Mouse (Mus musculus): ENCODE measurements around the gene 1700020L24Rik. TPM values are rescaled to one million over a fixed set of nuclear protein-coding genes. Genes with fewer than 3 reads are reported as not detected.

1700020L24Rik gene
- polyA plus RNA-seq, 1 experiment from 2014 or later = 0.68 TPM

DNA sequence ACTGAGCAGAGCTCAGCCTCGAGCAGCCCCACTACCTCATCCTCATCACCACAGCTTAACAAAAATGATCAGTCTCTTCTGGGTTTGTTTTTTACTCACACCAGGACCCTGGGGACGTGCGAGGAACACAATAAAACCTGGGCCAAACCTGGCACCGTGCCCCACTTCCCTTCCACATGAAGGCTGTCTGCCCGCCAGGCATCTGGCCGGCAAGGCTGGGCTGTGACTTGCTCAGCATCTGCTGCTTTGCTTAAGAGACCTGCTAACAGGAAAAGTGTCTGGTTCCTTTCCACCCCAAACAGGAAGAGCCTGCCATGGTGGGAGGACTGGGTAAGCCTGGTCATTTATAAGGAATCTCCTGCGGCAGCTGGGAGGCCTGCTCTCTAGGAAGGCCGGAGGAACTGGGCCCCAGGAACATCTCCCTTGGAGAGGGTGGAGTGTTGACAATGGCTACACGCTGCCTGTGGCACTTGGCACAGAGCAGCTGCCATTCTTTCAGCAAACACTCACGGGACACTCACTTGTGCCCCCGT is 29.7 kb downstream of the 1700020L24Rik start:
- Histone ChIP-seq H3K4me1 (replicated peaks; ENCODE audit: control insufficient read depth, insufficient read depth) (0 out of 2 replicates have a peak, but pooled peaks cover 3% of the 10 kb centered on the region), H3K27me3 (ENCODE audit: control insufficient read depth, insufficient read depth, low read length) (no peaks in the 10 kb centered on the region), H3K4me3 (ENCODE audit: low read depth, low read length) (no peak overlapping the region), H3K36me3 (ENCODE audit: control insufficient read depth, insufficient read depth, low read length) (no peaks in the 10 kb centered on the region), H3K27ac (replicated peaks) (peak overlapping the region; percentile 24; the same call in 1 of the 2 replicates), H3K4me2 (replicated peaks; ENCODE audit: low read depth) (no peak overlapping the region), H3K9ac (ENCODE audit: low read length) (no peak overlapping the region), H3K9me3 (ENCODE audit: control insufficient read depth, low read length) (no peaks in the 10 kb centered on the region)
- TF ChIP-seq EP300 (optimal IDR thresholded peaks at IDR 0.05) (no peak), CTCF (IDR thresholded peaks at IDR 0.05; ENCODE audit: low read depth) (no peak)
- ATAC-seq (ENCODE audit: low FRiP score, low TSS enrichment) = peak; percentile 28; the same call in 1 of the 2 replicates
- WGBS = 39% methylated on average over 11 of the region's 11 CpGs
- no peak for DNase-seq (ENCODE audit: low spot score)

DNA sequence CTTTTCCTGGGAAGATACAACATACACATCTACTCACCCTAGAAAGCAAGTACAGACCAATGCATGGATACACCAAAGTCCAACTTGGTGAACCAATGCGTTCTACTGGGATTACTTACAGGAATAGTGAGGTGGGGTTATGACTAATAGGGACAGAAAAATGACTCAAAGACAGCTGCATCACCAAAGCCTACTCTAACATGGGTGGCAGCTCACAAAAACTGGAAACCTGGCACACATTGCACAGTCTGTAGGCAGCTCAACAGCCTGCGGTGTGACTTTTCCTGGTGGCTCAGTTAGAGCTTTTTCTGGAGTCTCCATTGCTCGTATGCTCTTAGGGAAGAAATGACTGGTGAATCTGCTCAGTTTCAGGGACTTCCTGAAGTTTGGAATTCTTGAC is 31.3 kb downstream of the 1700020L24Rik start:
- TF ChIP-seq EP300 (optimal IDR thresholded peaks at IDR 0.05) = no peak
- no peak for TF ChIP-seq CTCF (IDR thresholded peaks at IDR 0.05; ENCODE audit: low read depth)
- whole genome bisulfite sequencing = 63% methylated on average over 3 of the region's 3 CpGs
- Histone ChIP-seq H3K4me2 (replicated peaks; ENCODE audit: low read depth) (no peak overlapping the region), H3K9ac (ENCODE audit: low read length) (no peak overlapping the region), H3K27ac (replicated peaks) (no peak overlapping the region), H3K9me3 (ENCODE audit: control insufficient read depth, low read length) (no peaks in the 10 kb centered on the region), H3K36me3 (ENCODE audit: control insufficient read depth, insufficient read depth, low read length) (no peaks in the 10 kb centered on the region), H3K4me3 (ENCODE audit: low read depth, low read length) (no peak overlapping the region), H3K4me1 (replicated peaks; ENCODE audit: control insufficient read depth, insufficient read depth) (no peaks in the 10 kb centered on the region), H3K27me3 (ENCODE audit: control insufficient read depth, insufficient read depth, low read length) (no peaks in the 10 kb centered on the region)
- DNase-seq (ENCODE audit: low spot score) (no peak), ATAC-seq (ENCODE audit: low FRiP score, low TSS enrichment) (no peak)

DNA sequence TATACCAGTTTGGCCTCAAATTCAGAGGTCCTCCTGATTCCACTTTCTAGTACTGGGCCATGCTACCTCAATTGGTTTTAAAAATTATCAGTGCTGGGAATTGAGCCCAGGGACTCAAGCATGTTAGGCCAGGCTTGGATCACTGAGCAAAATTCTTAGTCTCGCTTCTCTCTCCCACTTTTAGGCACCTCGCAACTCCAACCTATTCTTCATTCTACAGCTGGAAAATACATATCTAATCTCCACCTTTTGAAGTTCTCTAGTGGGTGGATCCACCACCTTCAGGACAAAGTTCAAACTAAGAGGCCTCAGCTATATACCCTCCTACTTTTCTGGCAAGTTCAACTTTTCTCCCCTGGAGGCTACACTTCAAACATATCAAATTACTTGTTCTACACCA is 34.3 kb downstream of the 1700020L24Rik start:
- Histone ChIP-seq H3K4me3 (ENCODE audit: low read depth, low read length) (no peak overlapping the region), H3K9ac (ENCODE audit: low read length) (no peak overlapping the region), H3K36me3 (ENCODE audit: control insufficient read depth, insufficient read depth, low read length) (no peaks in the 10 kb centered on the region), H3K4me2 (replicated peaks; ENCODE audit: low read depth) (peak overlapping the region; percentile 57), H3K27me3 (ENCODE audit: control insufficient read depth, insufficient read depth, low read length) (no peaks in the 10 kb centered on the region), H3K9me3 (ENCODE audit: control insufficient read depth, low read length) (no peaks in the 10 kb centered on the region), H3K27ac (replicated peaks) (peak overlapping the region; percentile 94), H3K4me1 (replicated peaks; ENCODE audit: control insufficient read depth, insufficient read depth) (peaks cover 5% of the 10 kb centered on the region)
- TF ChIP-seq CTCF (IDR thresholded peaks at IDR 0.05; ENCODE audit: low read depth) = no peak
- no peak for TF ChIP-seq EP300 (optimal IDR thresholded peaks at IDR 0.05)
- WGBS = 61% methylated on average over 2 of the region's 2 CpGs
- DNase-seq (ENCODE audit: low spot score) (no peak), ATAC-seq (ENCODE audit: low FRiP score, low TSS enrichment) (no peak)

DNA sequence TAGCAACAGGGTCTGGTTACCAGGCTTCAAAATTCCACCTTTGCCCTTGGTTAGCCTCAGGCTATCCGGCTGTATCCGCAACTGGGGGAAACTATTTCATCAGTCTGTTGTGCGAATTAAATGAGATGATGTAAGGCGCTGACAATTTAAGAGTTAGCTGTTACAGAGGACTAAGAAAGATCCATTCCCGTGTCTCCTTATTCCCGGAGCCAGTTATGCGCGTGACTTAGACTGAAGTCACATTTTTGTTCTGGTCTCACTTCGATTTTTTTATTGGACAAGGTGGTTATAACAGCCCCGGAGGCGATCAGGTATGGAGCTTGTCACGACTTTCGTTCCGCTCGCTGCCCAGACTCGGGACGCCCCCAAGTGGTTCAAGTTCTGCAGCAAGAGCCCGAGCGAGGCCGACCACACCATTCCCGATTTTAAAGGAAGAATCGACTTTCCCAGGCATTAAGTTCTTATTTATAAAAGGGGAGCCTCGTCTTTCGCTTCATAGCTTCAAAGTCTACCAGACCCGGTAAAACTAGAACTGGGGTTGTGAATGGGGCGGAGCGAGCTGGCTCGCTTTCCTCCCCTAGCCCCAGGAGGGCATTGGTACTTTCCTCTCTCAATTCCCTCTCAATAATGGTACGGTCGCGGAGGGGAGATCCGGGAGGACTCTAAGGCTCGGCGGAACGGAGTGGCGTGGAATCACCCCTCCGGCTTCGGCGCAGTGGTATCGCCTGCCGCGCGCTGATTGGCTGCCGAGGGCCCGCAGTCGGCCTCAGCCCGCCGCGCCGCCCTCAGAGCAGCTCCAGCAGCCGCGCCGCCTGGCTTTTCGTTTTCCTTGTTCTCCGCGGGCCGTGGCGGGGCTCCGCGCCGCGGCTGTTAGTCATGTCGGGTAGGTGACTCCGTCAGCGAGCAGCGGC is 35.1 kb downstream of the 1700020L24Rik start, which contains the start of gene Taf15:
TSS of gene Taf15 (plus strand) at position 763 of the 911 bp plus-strand sequence.
- Histone ChIP-seq H3K4me3 (ENCODE audit: low read depth, low read length) (peak within 1 kb of the TSS; percentile 91), H3K4me2 (replicated peaks; ENCODE audit: low read depth) (peak within 1 kb of the TSS; percentile 76), H3K9me3 (ENCODE audit: control insufficient read depth, low read length) (no peaks in the 10 kb centered on the region), H3K4me1 (replicated peaks; ENCODE audit: control insufficient read depth, insufficient read depth) (peaks cover 5% of the 10 kb centered on the region), H3K27me3 (ENCODE audit: control insufficient read depth, insufficient read depth, low read length) (no peaks in the 10 kb centered on the region), H3K27ac (replicated peaks) (peak within 1 kb of the TSS; percentile 94), H3K36me3 (ENCODE audit: control insufficient read depth, insufficient read depth, low read length) (no peaks in the 10 kb centered on the region), H3K9ac (ENCODE audit: low read length) (peak within 1 kb of the TSS; percentile 91)
- ATAC-seq (ENCODE audit: low FRiP score, low TSS enrichment) (peak; percentile 98), DNase-seq (ENCODE audit: low spot score) (peak; percentile 98)
- under 1% methylated on average over 66 of the region's 66 CpGs for WGBS
- TF ChIP-seq CTCF (IDR thresholded peaks at IDR 0.05; ENCODE audit: low read depth) (peak; percentile 86), EP300 (optimal IDR thresholded peaks at IDR 0.05) (peak; percentile 42)

DNA sequence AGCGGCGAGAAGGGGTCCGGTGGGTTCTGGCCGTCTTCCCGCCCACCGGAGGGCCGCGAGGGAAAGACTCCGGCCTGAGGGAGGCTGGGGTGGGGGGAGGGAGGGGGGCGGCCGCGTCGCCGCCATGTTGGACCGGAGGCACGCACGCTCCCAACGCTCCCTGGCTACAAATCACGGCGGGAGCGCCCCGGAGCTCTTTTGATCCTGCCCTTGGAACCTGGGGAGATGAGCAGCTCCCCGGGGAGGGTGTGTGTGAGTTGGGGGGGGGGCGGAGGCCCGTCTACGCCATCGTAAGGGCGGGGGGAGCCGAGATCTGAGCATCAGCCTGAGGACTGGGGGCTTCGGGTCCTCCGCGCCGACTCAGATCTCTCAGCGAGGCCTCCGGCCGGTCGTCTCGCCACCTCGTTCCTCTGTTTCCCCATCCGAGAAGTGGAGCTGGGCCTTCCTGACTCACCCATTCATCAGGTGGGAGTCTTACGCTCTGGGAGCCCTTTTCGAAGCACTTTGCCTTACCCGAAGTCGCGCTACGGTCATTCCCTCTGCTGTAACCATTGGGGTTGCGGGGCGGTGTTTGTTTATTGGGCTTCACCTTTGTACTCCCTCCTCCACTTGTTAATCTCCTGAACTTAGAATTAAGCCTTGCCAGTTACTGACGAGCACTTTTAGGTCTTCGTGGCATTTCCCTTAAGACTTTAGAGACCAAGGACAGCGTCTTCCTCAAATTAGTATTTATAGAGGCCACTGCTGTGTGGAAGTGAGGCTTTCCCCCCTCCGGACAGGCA is 35.9 kb downstream of the 1700020L24Rik start:
- peak overlapping the region; percentile 76 for H3K4me2 ChIP-seq (replicated peaks; ENCODE audit: low read depth)
- H3K27me3 ChIP-seq (ENCODE audit: control insufficient read depth, insufficient read depth, low read length) = no peaks in the 10 kb centered on the region
- H3K9me3 ChIP-seq (ENCODE audit: control insufficient read depth, low read length) = no peaks in the 10 kb centered on the region
- H3K36me3 ChIP-seq (ENCODE audit: control insufficient read depth, insufficient read depth, low read length) = no peaks in the 10 kb centered on the region
- TF ChIP-seq CTCF (IDR thresholded peaks at IDR 0.05; ENCODE audit: low read depth) (no peak), EP300 (optimal IDR thresholded peaks at IDR 0.05) (no peak)
- no peak for DNase-seq (ENCODE audit: low spot score)
- peak; percentile 79 for ATAC-seq (ENCODE audit: low FRiP score, low TSS enrichment)
- peak overlapping the region; percentile 91 for H3K4me3 ChIP-seq (ENCODE audit: low read depth, low read length)
- H3K9ac ChIP-seq (ENCODE audit: low read length) = peak overlapping the region; percentile 91
- 1% methylated on average over 46 of the region's 52 CpGs for WGBS
- H3K4me1 ChIP-seq (replicated peaks; ENCODE audit: control insufficient read depth, insufficient read depth) = peaks cover 5% of the 10 kb centered on the region
- H3K27ac ChIP-seq (replicated peaks) = peak overlapping the region; percentile 94

Other genes starting within 250 kb of the 1700020L24Rik start
- 0.22 and 0.31 TPM in 2 replicates for gene Slfn3, start 246.3 kb upstream of the 1700020L24Rik start, polyA plus RNA-seq (2015; fragmentation: Nextera tagmentation; extraction: Ambion mirVana)
- gene Slfn14, start 151.0 kb upstream of the 1700020L24Rik start, polyA plus RNA-seq (2015; fragmentation: Nextera tagmentation; extraction: Ambion mirVana) = 0.04 TPM in 2 replicates
- 20.0 and 21.5 TPM in 2 replicates for gene Ap2b1, start 138.7 kb upstream of the 1700020L24Rik start, polyA plus RNA-seq (2015; fragmentation: Nextera tagmentation; extraction: Ambion mirVana)
- 9.1 and 10.1 TPM in 2 replicates for gene Pex12, start 135.1 kb upstream of the 1700020L24Rik start, polyA plus RNA-seq (2015; fragmentation: Nextera tagmentation; extraction: Ambion mirVana)
- gene Rasl10b, start 28.5 kb upstream of the 1700020L24Rik start, polyA plus RNA-seq (2015; fragmentation: Nextera tagmentation; extraction: Ambion mirVana) = 0.69 and 1.1 TPM in 2 replicates
- gene Gas2l2, start 8.2 kb upstream of the 1700020L24Rik start, polyA plus RNA-seq (2015; fragmentation: Nextera tagmentation; extraction: Ambion mirVana) = 0.11 and 0.21 TPM in 2 replicates
- gene Mmp28, start 25.4 kb downstream of the 1700020L24Rik start, polyA plus RNA-seq (2015; fragmentation: Nextera tagmentation; extraction: Ambion mirVana) = 5.6 and 6.4 TPM in 2 replicates
- 2.8 and 4.0 TPM in 2 replicates for gene Taf15, start 35.4 kb downstream of the 1700020L24Rik start, polyA plus RNA-seq (2015; fragmentation: Nextera tagmentation; extraction: Ambion mirVana)
- gene Heatr9, start 84.5 kb downstream of the 1700020L24Rik start, polyA plus RNA-seq (2015; fragmentation: Nextera tagmentation; extraction: Ambion mirVana) = not detected in 2 replicates
- 0.33 and 1.1 TPM in 2 replicates for gene Ccl5, start 92.8 kb downstream of the 1700020L24Rik start, polyA plus RNA-seq (2015; fragmentation: Nextera tagmentation; extraction: Ambion mirVana)
- 2.5 and 3.5 TPM in 2 replicates for gene Ccl9, start 141.0 kb downstream of the 1700020L24Rik start, polyA plus RNA-seq (2015; fragmentation: Nextera tagmentation; extraction: Ambion mirVana)
- gene Ccl6, start 155.4 kb downstream of the 1700020L24Rik start, polyA plus RNA-seq (2015; fragmentation: Nextera tagmentation; extraction: Ambion mirVana) = 57.9 and 58.5 TPM in 2 replicates
- not detected in 2 replicates for gene Rpl9-ps1, start 207.9 kb downstream of the 1700020L24Rik start, polyA plus RNA-seq (2015; fragmentation: Nextera tagmentation; extraction: Ambion mirVana)
- gene Ccl3, start 211.7 kb downstream of the 1700020L24Rik start, polyA plus RNA-seq (2015; fragmentation: Nextera tagmentation; extraction: Ambion mirVana) = 0.18 and 0.29 TPM in 2 replicates
- 0.16 and 0.25 TPM in 2 replicates for gene Ccl4, start 224.9 kb downstream of the 1700020L24Rik start, polyA plus RNA-seq (2015; fragmentation: Nextera tagmentation; extraction: Ambion mirVana)

Data from stomach, postnatal 0 days (tissue).